Mouse (Mus musculus): ENCODE results near the gene Zc3h7a. TPM values are rescaled to one million over a fixed set of nuclear protein-coding genes. Genes with fewer than 3 reads are reported as not detected.

Zc3h7a gene
- polyA plus RNA-seq (2015; fragmentation: Nextera tagmentation; extraction: Ambion mirVana) = 78.5 and 79.8 TPM in 2 replicates

DNA sequence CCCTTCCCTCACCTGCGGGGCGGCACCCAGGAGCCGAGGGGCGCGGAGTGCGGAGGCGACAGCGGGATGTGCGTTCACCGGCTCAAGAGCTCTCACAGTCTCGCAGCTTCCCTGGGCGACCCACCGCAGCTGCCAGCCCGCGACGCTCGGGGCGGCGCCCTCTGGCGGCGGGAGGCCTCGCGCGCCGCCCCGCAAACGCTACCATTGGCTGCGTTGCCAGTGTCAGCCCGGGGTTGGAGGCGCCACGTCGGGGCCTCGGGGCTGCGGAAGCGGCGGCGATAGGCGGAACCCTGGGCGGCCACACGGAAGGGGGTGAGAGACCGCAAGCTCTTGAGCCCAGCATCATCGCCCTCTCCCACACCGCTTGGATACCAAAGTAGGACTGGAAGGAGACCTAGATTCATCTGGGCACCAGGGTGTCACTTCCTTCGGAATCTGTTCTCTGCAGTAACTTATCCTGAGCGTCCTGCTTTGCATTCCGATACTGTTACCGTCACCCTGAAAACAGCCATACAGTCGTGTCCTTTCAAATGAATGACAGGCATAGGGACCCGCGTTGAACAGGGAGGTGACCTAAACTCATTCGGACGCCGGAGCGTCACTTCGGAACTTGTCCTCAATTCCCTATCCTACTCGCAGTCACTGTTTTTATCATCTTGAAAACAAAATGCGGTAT is at the start of gene Zc3h7a:
Zc3h7a (minus strand) TSS at position 186 of the 676 bp plus-strand sequence.
- H3K36me3 ChIP-seq = no peaks in the 10 kb centered on the region
- peaks cover 18% of the 10 kb centered on the region; the same call in 1 of the 2 replicates for H3K4me1 ChIP-seq (replicated peaks)
- H3K27ac ChIP-seq = peak within 1 kb of the TSS; percentile 92
- peak within 1 kb of the TSS; percentile 76 for H3K4me2 ChIP-seq (replicated peaks)
- H3K9ac ChIP-seq = peak within 1 kb of the TSS; percentile 86
- H3K27me3 ChIP-seq (replicated peaks) = no peaks in the 10 kb centered on the region
- H3K4me3 ChIP-seq (replicated peaks) = peak within 1 kb of the TSS; percentile 95
- ATAC-seq = peak; percentile 94
- H3K9me3 ChIP-seq = no peaks in the 10 kb centered on the region
- under 1% methylated on average over 57 of the region's 57 CpGs for WGBS

DNA sequence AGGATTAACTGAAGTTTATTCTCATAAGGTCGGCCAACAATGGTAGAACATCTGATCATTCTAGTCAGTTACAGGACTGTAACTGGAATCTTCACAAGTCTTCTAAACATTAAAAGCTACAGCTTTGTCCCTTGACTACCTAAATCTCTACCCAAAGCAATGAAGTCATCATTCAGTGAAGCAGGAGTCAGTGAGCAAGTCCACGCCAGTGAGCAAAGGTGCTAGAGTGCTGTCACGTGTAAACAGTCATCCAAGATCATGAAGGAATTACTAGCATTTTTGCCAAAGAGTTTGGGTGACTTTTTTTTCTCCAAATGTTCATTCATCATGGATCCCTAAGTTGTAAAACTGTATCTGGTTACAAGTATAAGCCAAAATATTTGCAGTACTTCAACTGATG is 41.6 kb upstream of the Zc3h7a start:
- no peak for ATAC-seq
- H3K4me1 ChIP-seq (replicated peaks) = no peaks in the 10 kb centered on the region
- H3K9me3 ChIP-seq = no peaks in the 10 kb centered on the region
- H3K36me3 ChIP-seq = peaks cover 6% of the 10 kb centered on the region; the same call in 1 of the 2 replicates
- no peak overlapping the region for H3K4me2 ChIP-seq (replicated peaks)
- WGBS = 80% methylated on average over 3 of the region's 3 CpGs
- no peaks in the 10 kb centered on the region for H3K27me3 ChIP-seq (replicated peaks)
- no peak overlapping the region for H3K4me3 ChIP-seq (replicated peaks)
- H3K9ac ChIP-seq = no peak overlapping the region
- no peak overlapping the region for H3K27ac ChIP-seq

GRCm38 (mm10) chr16:11203600-11204390 is 27.6 kb upstream of the Zc3h7a start:
- peak overlapping the region; percentile 89 for H3K4me3 ChIP-seq (replicated peaks)
- peak overlapping the region; percentile 73 for H3K27ac ChIP-seq
- peak overlapping the region; percentile 92 for H3K9ac ChIP-seq
- H3K4me2 ChIP-seq (replicated peaks) = peak overlapping the region; percentile 73
- ATAC-seq = peak; percentile 59
- peaks cover 17% of the 10 kb centered on the region for H3K4me1 ChIP-seq (replicated peaks)
- H3K27me3 ChIP-seq (replicated peaks) = no peaks in the 10 kb centered on the region
- H3K9me3 ChIP-seq = no peaks in the 10 kb centered on the region
- H3K36me3 ChIP-seq = peaks cover 15% of the 10 kb centered on the region
- WGBS = 4% methylated on average over 24 of the region's 24 CpGs

- WGBS = under 1% methylated on average over 68 of the region's 68 CpGs
- Histone ChIP-seq H3K36me3 (peaks cover 20% of the 10 kb centered on the region), H3K9ac (peak within 1 kb of the TSS; percentile 92), H3K27ac (peak within 1 kb of the TSS; percentile 80), H3K9me3 (no peaks in the 10 kb centered on the region), H3K4me2 (replicated peaks) (peak within 1 kb of the TSS; percentile 80), H3K4me1 (replicated peaks) (peaks cover 17% of the 10 kb centered on the region), H3K27me3 (replicated peaks) (no peaks in the 10 kb centered on the region), H3K4me3 (replicated peaks) (peak within 1 kb of the TSS; percentile 89)
- ATAC-seq = peak; percentile 99
These were observed 26.7 kb upstream of the Zc3h7a start, which contains the start of gene Rsl1d1 for GRCm38 (mm10) chr16:11202571-11203554. Rsl1d1 (minus strand) TSS chr16:11203331.

- Histone ChIP-seq H3K4me3 (replicated peaks) (peak overlapping the region; percentile 89), H3K27me3 (replicated peaks) (no peaks in the 10 kb centered on the region), H3K4me1 (replicated peaks) (peaks cover 17% of the 10 kb centered on the region), H3K9me3 (no peaks in the 10 kb centered on the region), H3K4me2 (replicated peaks) (peak overlapping the region; percentile 80), H3K9ac (no peak overlapping the region; the same call in 1 of the 2 replicates), H3K36me3 (peaks cover 26% of the 10 kb centered on the region), H3K27ac (no peak overlapping the region)
- 69% methylated on average over 6 of the region's 6 CpGs for WGBS
- ATAC-seq = no peak
These were observed 25.7 kb upstream of the Zc3h7a start for GRCm38 (mm10) chr16:11201740-11202394.

DNA sequence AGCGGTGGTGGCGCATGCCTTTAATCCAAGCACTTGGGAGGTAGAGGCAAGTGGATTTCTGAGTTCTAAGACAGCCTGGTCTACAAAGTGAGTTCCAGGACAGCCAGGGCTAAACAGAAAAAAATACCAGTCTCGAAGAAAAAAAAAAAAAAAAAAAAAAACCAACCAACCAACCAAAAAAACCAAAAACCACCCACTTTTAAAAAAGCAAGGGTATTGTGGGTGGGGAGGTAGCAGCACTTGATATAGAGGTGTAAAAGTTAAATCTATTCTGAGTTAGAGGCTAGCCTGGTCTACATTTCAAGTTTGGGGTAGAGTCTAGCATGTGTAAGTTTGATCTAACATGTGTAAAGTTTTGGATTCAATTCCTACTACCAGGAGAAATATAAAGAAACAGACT is 24.1 kb upstream of the Zc3h7a start:
- Histone ChIP-seq H3K27me3 (replicated peaks) (no peaks in the 10 kb centered on the region), H3K27ac (no peak overlapping the region), H3K4me2 (replicated peaks) (no peak overlapping the region), H3K4me3 (replicated peaks) (no peak overlapping the region), H3K36me3 (peaks cover 32% of the 10 kb centered on the region), H3K4me1 (replicated peaks) (peaks cover 17% of the 10 kb centered on the region), H3K9ac (no peak overlapping the region), H3K9me3 (no peaks in the 10 kb centered on the region)
- ATAC-seq = no peak
- 87% methylated on average over 3 of the region's 3 CpGs for WGBS

DNA sequence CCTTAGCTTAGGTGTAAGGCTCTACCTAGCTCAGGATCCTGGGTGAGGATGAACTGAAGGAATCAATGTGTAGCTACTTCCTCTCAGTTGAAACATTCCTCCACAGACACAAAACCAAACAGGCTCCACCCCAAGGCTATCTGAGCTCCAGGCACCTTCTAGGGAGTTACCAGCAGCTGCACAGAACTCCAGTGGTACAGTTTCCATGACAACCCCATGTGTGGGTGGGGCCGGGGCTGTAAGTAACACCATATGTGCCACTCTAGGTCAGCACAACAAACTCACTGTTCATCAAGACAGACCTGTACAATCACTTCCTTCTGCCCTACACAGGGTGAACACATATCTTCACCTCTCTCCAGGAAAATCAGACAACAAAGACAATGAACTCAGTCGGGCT is 22.3 kb upstream of the Zc3h7a start:
- Histone ChIP-seq H3K9me3 (no peaks in the 10 kb centered on the region), H3K36me3 (peaks cover 46% of the 10 kb centered on the region), H3K4me2 (replicated peaks) (no peak overlapping the region), H3K4me3 (replicated peaks) (no peak overlapping the region), H3K4me1 (replicated peaks) (peaks cover 8% of the 10 kb centered on the region; the same call in 1 of the 2 replicates), H3K9ac (no peak overlapping the region), H3K27ac (no peak overlapping the region), H3K27me3 (replicated peaks) (no peaks in the 10 kb centered on the region)
- WGBS = 63% methylated on average over 2 of the region's 2 CpGs
- ATAC-seq = no peak

- no peaks in the 10 kb centered on the region for H3K27me3 ChIP-seq (replicated peaks)
- peaks cover 51% of the 10 kb centered on the region for H3K36me3 ChIP-seq
- ATAC-seq = no peak
- WGBS = 90% methylated on average over 4 of the region's 4 CpGs
- H3K9ac ChIP-seq = no peak overlapping the region
- H3K4me1 ChIP-seq (replicated peaks) = peaks cover 8% of the 10 kb centered on the region; the same call in 1 of the 2 replicates
- no peak overlapping the region for H3K4me3 ChIP-seq (replicated peaks)
- H3K9me3 ChIP-seq = no peaks in the 10 kb centered on the region
- H3K27ac ChIP-seq = no peak overlapping the region
- H3K4me2 ChIP-seq (replicated peaks) = no peak overlapping the region
These were observed 20.9 kb upstream of the Zc3h7a start for GRCm38 (mm10) chr16:11197052-11197451.

- Histone ChIP-seq H3K9me3 (no peaks in the 10 kb centered on the region), H3K27me3 (replicated peaks) (no peaks in the 10 kb centered on the region), H3K4me2 (replicated peaks) (no peak overlapping the region), H3K36me3 (peaks cover 36% of the 10 kb centered on the region), H3K27ac (no peak overlapping the region), H3K4me3 (replicated peaks) (no peak overlapping the region), H3K4me1 (replicated peaks) (no peaks in the 10 kb centered on the region), H3K9ac (no peak overlapping the region)
- ATAC-seq = no peak
- WGBS = 92% methylated on average over 2 of the region's 2 CpGs
These were observed 17.0 kb upstream of the Zc3h7a start for GRCm38 (mm10) chr16:11193231-11193630.

- Histone ChIP-seq H3K9ac (no peak overlapping the region), H3K9me3 (no peaks in the 10 kb centered on the region), H3K4me2 (replicated peaks) (no peak overlapping the region), H3K4me3 (replicated peaks) (no peak overlapping the region), H3K27me3 (replicated peaks) (no peaks in the 10 kb centered on the region), H3K4me1 (replicated peaks) (no peaks in the 10 kb centered on the region), H3K36me3 (peaks cover 18% of the 10 kb centered on the region), H3K27ac (no peak overlapping the region)
- 88% methylated on average over 7 of the region's 7 CpGs for WGBS
- no peak for ATAC-seq
These were observed 14.0 kb upstream of the Zc3h7a start for GRCm38 (mm10) chr16:11190150-11190549.

DNA sequence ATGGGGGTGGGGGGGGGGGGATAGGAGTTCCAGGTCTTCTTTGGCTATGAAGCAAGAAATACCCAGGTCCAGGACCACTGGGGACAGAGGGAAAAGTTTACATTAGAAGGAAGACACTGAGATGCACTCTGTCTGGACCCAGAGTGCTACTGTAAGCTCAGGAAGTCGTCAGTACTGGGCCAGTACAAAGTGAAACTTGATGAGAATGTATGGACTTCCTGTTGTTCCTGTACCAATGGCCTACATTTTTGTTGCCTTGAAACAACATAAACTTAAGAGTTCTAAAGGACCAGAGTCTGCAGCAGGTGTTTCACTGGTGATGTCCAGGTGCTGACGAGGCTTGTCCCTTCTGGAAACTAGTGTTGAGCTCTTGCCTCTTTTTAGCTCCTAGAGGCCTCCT is 1.2 kb upstream of the Zc3h7a start:
- ATAC-seq = no peak
- WGBS = 59% methylated on average over 2 of the region's 2 CpGs
- no peaks in the 10 kb centered on the region for H3K9me3 ChIP-seq
- H3K4me1 ChIP-seq (replicated peaks) = peaks cover 18% of the 10 kb centered on the region; the same call in 1 of the 2 replicates
- no peak overlapping the region for H3K27ac ChIP-seq
- no peak overlapping the region for H3K4me3 ChIP-seq (replicated peaks)
- H3K4me2 ChIP-seq (replicated peaks) = peak overlapping the region; percentile 76; the same call in 1 of the 2 replicates
- H3K36me3 ChIP-seq = no peaks in the 10 kb centered on the region
- H3K27me3 ChIP-seq (replicated peaks) = no peaks in the 10 kb centered on the region
- H3K9ac ChIP-seq = no peak overlapping the region

Measured in intestine, embryonic 15.5 days (tissue).